Mouse (Mus musculus): ENCODE results near the gene Slc25a17.
A peak's percentile ranks its signal among the peaks of the same experiment; 100 is the strongest.

Gene Slc25a17

DNA sequence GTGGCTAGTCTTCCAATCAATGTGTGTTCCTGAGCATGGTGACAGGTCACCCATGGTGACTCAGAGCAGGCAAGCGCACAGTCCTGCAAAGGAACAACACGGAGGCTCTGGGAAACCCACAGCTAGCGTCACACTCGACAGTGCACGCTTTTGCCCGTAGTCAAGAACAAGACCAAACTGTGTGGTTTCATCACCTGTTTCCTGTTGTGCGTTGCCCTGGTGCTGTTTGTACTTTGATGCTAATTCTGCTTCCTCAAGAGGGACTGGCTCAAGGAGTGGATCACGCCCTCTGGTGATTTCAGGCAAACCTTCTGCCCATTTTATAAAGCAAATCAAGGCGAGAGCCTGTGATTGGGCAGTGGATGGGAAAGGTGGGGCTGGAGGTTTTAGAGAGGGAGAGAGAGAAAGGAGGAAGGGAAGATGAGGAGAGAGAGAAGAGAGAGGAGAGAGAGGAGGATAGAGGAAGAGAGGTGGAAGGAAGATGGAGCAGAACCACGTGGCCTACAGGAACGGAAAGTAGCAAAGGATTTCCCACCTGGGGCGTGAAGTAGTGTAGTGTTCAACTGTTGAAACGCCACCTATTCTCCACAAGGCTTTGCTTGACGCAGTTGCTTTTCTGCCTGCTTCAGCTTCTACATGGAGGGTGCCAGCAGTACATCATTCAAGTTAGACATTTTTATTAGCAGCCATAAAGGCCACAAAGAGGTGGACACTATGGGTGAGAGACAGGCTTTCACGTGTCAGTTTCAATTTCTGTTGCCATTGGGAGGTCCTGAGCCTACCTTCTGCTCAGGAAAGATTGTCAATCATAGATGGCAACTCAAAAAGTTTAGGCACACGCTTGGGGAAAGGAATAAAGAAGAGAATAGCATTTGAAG lies 59.2 kb downstream of the Slc25a17 start:
- peak; percentile 73 for DNase-seq (ENCODE audit: low read depth)

DNA sequence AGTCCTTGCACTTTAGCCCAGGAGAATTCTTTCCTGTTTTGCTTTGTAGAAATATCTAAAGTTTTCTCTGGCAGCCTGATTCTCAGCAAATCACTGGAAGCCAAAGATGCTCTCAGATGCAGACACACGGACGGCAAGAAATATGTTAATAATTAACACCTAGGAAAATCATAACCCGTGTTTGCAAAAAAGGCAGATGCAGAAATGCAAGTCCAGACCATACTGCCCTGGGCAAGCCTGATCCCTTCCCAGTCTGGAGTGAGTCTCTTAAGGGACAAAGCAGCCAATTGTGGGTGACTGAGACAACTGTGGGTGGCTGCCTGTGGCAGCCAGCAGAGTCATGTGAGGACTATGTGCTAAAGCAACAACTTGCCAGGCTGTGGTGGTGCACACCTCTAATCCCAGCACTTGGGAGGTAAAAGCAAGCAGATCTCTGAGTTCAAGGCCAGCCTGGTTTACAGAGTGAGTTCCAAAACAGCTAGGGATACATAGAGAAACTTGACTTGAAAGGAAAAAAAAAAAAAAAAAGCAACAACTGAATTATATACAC lies 60.0 kb downstream of the Slc25a17 start:
- DNase-seq (ENCODE audit: low read depth): no peak

DNA sequence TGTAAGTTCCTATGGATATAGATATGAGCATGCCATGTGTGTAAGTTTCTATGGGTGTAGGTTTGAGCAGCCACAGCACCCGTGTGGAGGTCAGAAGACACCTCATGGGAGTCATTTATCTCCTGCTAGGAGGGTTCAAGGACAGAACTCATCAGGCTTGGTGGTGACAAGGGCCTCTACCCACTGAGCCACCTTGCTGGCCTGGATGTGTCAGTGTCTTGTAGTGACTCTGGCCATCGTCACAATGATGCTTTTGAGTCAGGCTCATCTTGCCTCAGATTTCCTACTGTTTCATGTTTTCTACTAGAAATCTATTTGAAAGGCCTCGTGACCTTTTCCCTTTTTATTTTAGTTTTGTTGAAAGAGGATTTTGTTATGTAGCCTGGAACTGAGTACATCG lies 61.1 kb downstream of the Slc25a17 start:
- DNase-seq (ENCODE audit: low read depth): no peak

DNA sequence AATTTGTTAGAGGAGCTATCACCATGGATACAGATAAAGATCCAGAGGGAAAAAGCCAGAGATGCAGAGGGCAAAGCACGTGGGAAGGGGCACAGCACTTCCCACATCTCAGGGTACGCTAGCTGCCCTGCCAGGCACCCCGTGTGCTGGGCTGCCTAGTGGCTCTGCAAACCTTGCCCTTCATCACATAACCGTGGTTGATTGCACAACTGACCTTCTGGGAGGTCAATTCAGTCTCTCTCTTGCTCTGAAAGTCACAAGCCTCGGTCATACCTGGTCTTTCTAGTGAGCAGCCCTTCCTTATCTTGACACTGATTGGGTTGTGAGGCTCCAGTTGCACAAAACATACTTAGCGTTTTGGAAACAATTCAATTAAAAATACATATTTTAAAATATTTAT lies 62.4 kb downstream of the Slc25a17 start:
- no peak for DNase-seq (ENCODE audit: low read depth)

DNA sequence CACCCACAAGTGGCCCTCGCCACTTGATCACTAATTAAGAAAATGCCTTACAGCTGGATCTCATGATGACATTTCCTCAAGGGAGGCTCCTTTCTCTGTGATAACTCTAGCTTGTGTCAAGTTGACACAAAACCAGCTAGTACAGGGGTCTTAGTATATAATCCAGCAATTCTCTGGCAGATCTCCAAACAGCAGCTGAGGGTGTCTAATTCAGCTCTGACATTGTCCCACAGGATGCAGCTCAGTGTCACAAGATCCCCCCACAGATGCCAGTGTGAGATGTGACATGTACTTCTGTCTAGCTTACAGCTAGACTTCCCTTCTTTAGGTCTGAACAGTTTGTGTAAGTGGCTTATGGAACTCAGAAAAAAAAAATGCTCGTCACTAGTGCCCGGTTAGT lies 63.1 kb downstream of the Slc25a17 start:
- no peak for DNase-seq (ENCODE audit: low read depth)

DNA sequence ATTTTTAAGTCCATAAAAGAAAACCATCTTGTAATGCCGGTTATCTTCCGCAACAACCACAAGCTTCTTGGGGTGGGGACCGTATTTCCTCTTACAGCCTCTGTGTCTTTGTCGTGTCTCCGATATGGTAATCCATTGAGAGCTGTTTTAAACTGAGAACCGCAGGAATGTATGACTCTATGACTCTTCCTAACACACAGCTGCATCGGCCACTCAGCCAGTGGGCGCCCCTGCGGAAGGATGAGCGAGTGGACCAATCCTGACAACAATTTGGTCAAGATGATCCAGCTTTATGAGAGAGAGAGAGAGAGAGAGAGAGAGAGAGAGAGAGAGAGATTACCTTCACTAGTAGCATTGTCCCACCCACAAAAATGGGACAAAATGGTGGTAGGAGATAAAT lies 65.7 kb downstream of the Slc25a17 start:
- DNase-seq (ENCODE audit: low read depth): no peak

DNA sequence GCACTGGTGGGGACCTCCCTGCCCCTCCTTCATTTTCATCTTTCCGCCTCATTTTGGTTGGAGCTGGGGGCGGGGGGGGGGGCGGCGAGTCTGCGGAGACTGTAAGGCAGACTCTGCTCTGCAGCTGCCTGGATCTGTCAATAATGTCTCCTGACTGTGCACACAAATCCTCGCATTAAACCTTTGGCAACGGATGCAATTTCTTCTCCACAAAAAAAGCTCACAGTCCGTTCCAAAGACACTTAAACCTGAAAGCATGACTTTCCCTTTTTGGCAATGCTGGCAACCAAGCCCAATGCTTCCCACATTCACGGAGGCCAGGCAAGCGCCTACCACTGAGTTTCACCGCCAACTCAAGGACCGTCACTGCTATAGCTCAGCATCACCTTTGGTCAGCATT lies 66.2 kb downstream of the Slc25a17 start:
- no peak for DNase-seq (ENCODE audit: low read depth)

DNA sequence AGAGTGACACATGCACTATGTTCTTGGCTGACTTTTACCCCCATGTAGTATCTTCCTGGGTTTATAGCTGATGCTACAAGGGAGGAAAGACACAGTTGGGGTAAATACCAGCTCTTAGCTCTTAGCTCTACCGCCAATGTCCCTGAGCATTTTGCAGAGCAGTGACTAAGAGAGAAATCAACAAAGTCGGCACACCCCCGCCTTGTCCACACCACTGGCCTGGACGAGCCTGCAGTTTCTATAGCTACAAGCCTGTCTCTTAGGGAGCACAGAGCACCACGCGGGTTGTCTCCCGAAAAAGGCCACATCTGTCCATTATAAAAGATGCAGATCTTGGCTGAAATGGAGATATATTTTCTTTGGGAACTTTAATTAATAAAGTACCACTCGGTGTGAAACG lies 69.9 kb downstream of the Slc25a17 start:
- no peak for DNase-seq (ENCODE audit: low read depth)

DNA sequence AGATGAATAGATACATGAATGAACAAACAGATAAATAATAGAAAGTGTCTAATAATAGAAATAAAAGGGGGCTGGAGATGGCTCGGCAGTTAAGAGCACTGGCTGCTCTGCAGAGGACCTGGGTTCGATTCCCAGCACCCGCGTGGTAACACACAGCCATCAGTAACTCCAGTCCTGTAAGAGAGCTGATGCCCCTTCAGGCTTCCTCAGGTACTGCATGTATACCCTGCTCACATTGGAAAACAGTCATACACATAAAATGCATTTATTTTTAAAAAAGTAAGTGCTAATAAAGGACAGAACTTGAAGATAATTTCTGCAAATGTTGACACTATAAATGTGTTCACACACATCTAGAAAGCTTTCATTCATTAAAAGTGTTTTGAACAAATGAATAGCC lies 70.4 kb downstream of the Slc25a17 start:
- DNase-seq (ENCODE audit: low read depth): no peak

DNA sequence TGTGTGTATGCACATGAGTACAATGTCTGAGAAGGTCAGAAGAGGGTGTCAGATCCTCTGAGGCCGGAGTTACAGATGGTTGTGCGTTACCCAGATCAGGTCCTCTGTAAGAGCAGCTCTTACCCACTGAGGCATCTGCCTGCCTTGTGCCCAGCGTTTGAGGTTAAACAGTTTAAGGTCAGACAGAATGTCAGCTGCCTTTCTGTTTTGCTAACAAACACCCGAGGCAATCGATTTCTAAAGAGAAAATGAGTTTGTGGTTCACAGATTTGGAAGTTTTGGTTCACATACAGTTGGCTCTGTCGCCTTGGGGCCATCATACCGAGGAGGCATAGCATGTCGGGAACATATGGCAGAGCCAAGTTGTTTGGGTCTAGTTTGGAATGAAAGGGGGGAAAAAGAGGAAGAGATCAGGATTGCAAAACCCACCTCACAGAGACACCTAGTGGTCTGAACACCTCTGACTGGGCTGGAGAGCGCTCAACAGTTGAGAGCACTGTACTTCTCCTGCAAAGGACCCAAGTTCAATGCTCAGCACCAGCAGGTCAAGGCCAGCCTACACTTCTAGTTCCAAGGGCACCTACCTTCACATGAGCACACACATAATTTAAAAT lies 76.4 kb downstream of the Slc25a17 start:
- no peak for DNase-seq (ENCODE audit: low read depth)

DNA sequence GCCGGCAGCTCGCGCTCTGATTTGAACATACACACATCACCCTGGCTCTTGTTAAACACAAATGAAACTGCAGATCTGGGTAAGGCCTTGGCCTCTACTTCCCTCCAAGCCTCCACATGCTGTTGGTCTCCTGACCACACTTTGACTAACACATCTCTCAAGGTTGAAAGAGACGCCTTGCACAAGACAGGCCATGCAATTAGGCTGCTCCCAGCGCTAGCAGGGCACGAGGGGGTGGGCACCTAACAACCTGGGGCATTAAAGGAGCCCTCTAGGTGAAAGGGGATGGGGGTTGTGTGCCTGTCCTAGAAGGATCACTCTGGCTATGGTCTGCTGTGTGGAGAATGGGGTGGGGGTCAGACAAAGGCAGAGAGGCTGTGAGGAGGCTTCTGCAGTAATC lies 81.9 kb downstream of the Slc25a17 start:
- DNase-seq (ENCODE audit: low read depth): no peak

DNA sequence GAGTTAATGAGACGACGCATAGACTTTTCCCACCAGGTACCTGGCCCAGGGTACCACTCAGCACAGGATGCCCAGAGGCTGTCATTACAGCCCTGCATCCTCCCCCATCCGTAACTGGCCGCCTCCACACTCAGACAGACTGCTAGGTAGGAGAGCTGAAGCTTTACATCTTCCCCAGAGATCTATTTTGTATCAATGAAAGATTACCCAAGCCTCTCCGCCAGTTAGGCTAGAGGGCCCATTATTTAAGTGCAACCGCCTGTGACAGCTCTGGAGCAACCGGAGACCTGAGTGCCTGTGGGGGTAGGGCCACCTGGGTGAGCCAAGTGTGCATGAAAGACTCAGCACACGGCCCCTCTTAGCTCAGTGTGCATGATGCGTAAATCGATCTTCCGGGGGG lies 82.7 kb downstream of the Slc25a17 start:
- no peak for DNase-seq (ENCODE audit: low read depth)

DNA sequence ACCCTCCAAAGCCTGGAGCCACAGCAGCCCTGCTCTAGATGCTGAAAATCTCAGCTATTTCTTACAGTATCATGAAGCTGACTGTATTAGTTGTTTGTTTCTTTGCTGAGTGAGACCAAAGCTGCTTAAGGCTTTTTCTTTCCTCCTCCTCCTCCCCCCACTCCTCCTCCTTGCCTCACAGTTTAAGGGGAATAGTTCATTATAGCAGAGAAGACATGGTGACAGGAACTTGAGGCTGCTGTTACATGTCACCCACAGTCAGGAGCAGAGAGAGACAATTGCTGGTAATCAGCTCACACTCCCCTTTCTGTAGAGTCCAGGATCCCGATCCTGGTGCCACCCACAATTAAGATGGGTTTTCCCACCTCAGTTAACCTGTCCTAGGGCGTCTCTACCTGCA lies 87.3 kb downstream of the Slc25a17 start:
- no peak for DNase-seq (ENCODE audit: low read depth)

DNA sequence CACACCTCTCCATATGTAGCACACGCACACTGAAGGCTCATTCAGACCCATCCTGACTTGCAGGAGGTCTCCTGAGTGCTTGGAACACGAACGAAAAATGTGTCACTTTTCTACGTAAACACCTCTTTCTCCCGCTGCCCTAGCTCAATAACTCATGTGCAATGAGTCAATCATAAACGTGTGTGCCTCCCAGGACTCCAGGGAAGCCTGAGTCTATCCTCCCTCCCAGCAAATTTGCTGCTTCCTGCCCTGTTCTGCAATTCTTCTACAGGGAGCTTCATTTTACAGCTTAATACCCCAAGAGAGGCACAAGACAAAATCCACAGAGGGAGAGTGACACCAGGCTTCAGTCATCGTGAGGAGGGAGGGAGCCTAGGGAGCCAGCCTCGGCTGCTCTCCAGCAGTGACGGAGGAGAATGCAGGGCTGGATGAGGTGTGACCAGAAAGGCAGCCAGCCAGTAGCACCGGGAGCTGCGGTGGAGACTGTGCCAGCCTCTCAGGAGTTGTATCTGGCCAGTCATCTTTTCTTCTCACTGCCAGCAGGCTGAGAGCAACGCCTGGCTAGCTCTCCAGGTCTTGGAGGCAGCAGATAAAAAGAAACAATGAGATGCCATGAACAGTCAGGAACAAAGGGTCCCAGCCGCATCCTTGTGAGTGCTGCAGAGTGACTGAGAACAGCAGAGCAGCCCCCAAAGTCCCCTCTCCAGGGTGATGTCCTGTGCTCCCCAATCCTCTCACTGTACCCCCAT lies 88.1 kb downstream of the Slc25a17 start:
- no peak for DNase-seq (ENCODE audit: low read depth)
